ENCODE assay signal across 8 mouse cellular contexts in genomic region chr7:30728739-30729395, GRCm38 (mm10). TPM values are rescaled to one million over a fixed set of nuclear protein-coding genes. Genes with fewer than 3 reads are reported as not detected.
DNase-seq lines count a peak whose midpoint lies in the region; ATAC-seq and TF ChIP-seq lines count a peak whose summit lies in the region.
"Had no signal": no experiment of that assay in that cellular context is flagged by ENCODE, and none has a peak within 500 bp of the region (broad histone marks: within the 10 kb centered on the region; RNA-seq: fewer than 3 reads in every experiment).

No protein-coding gene starts in this region.

- H3K9me3 ChIP-seq in megakaryocyte, embryonic 14.5 days, result no peaks in the 10 kb centered on the region
- H3K9me3 ChIP-seq in embryonic facial prominence, embryonic 10.5 days, result no peaks in the 10 kb centered on the region

- no peaks in the 10 kb centered on the region for H3K27me3 ChIP-seq in megakaryocyte, embryonic 14.5 days (replicated peaks)
- no peaks in the 10 kb centered on the region for H3K27me3 ChIP-seq in embryonic facial prominence, embryonic 10.5 days (replicated peaks; ENCODE audit: low read depth, poor library complexity, severe bottlenecking)
- H3K27me3 ChIP-seq in myocyte (ENCODE audit: control insufficient read depth, insufficient read depth, insufficient read length), result no peaks in the 10 kb centered on the region

- peaks cover 11% of the 10 kb centered on the region for H3K79me2 ChIP-seq in myocyte (ENCODE audit: control insufficient read depth, insufficient read depth)

- H3K36me3 ChIP-seq in megakaryocyte, embryonic 14.5 days (replicated peaks; ENCODE audit: low read length), result peaks cover 61% of the 10 kb centered on the region
- H3K36me3 ChIP-seq in embryonic facial prominence, embryonic 10.5 days (replicated peaks), result peaks cover 49% of the 10 kb centered on the region
- peaks cover 7% of the 10 kb centered on the region for H3K36me3 ChIP-seq in myocyte (ENCODE audit: control insufficient read depth, insufficient read depth)

- peak overlapping the region; percentile 90 for H3K4me2 ChIP-seq in myocyte (ENCODE audit: low read depth)

- H3K27ac ChIP-seq in embryonic facial prominence, embryonic 10.5 days (replicated peaks), result peak overlapping the region; percentile 91

- peak overlapping the region; percentile 68 for H3ac ChIP-seq in myocyte (ENCODE audit: control insufficient read depth, insufficient read length)

- H3K4me1 ChIP-seq in megakaryocyte, embryonic 14.5 days, result peaks cover 42% of the 10 kb centered on the region
- H3K4me1 ChIP-seq in embryonic facial prominence, embryonic 10.5 days, result peaks cover 43% of the 10 kb centered on the region

- DNase-seq in embryonic facial prominence, embryonic 10.5 days (ENCODE audit: low spot score), result no peak
- peak; percentile 59 for DNase-seq in induced T-regulatory cell, adult 2 months (ENCODE audit: low read depth)
- no peak for DNase-seq in adrenal gland, postnatal 25 days
- no peak for DNase-seq in left cerebral cortex, adult 9 months (ENCODE audit: low spot score in 2 of 2)

- H3K4me3 ChIP-seq in megakaryocyte, embryonic 14.5 days (replicated peaks), result peak overlapping the region; percentile 97
- H3K4me3 ChIP-seq in embryonic facial prominence, embryonic 10.5 days, result peak overlapping the region; percentile 84
- peak overlapping the region; percentile 89 for H3K4me3 ChIP-seq in myocyte

- TF ChIP-seq POLR2A in myocyte (IDR thresholded peaks at IDR 0.05; ENCODE audit: insufficient read length, low read depth), result no peak

- ATAC-seq in megakaryocyte, adult 5-6 weeks (ENCODE audit: poor library complexity, severe bottlenecking), result no peak

- 9% methylated on average over 26 of the region's 26 CpGs for WGBS in embryonic facial prominence, embryonic 10.5 days

TF ChIP-seq in myocyte, 11 proteins besides CTCF, POLR2A, EP300 and RAD21:
- TF ChIP-seq MYOD1 (IDR thresholded peaks at IDR 0.05; ENCODE audit: control insufficient read depth in 1 of 3, insufficient read length in 2 of 3, low read depth in 2 of 3), result peak in 1 of 3 experiments; percentile 12
- peak in 1 of 3 experiments; percentile 21 for TF ChIP-seq MYOG (IDR thresholded peaks at IDR 0.05; ENCODE audit: control insufficient read depth in 1 of 3, insufficient read depth in 1 of 3, insufficient read length in 2 of 3, low read depth in 2 of 3)
- no peak for TF ChIP-seq CEBPB (IDR thresholded peaks at IDR 0.05; ENCODE audit: insufficient read depth, poor library complexity, severe bottlenecking)
- TF ChIP-seq USF1 (IDR thresholded peaks at IDR 0.05; ENCODE audit: low read depth), result peak; percentile 68
- TF ChIP-seq SRF (IDR thresholded peaks at IDR 0.05; ENCODE audit: control insufficient read depth, insufficient read length, low read depth), result no peak

RNA-seq across cellular contexts. Expression of gene Tmem147, which starts 0.5 kb away (rescaled TPM):
- polyA plus RNA-seq in megakaryocyte, embryonic 14.5 days (2012; ENCODE audit: insufficient read depth, low replicate concordance), result 25.4 and 46.3 TPM in 2 replicates
- total RNA-seq in megakaryocyte, adult 5-6 weeks (2015), result 86.7 and 96.5 TPM in 2 replicates
- total RNA-seq in megakaryocyte, adult 5-6 weeks (2017), result 27.8 and 31.4 TPM in 2 replicates
- polyA plus RNA-seq in embryonic facial prominence, embryonic 10.5 days (2016; fragmentation: Nextera tagmentation; extraction: Ambion mirVana), result 147 and 151 TPM in 2 replicates
- polyA plus RNA-seq in myocyte (2012; fragmentation: generic; extraction: Trizol), result 241 TPM
- total RNA-seq in adrenal gland, postnatal 25 days (2021), result 209 TPM in 2 replicates

RNA-seq across cellular contexts. Expression of gene Gapdhs, which starts 14.6 kb away (rescaled TPM):
- polyA plus RNA-seq in megakaryocyte, embryonic 14.5 days (2012; ENCODE audit: insufficient read depth, low replicate concordance), result not detected in 2 replicates
- total RNA-seq in megakaryocyte, adult 5-6 weeks (2015), result not detected in 2 replicates
- total RNA-seq in megakaryocyte, adult 5-6 weeks (2017), result not detected in 2 replicates
- polyA plus RNA-seq in embryonic facial prominence, embryonic 10.5 days (2016; fragmentation: Nextera tagmentation; extraction: Ambion mirVana), result 0.36 and 0.59 TPM in 2 replicates
- 0.05 TPM for polyA plus RNA-seq in myocyte (2012; fragmentation: generic; extraction: Trizol)
- not detected in 2 replicates for total RNA-seq in adrenal gland, postnatal 25 days (2021)
- total RNA-seq: layer of hippocampus, postnatal 25 days had no signal

RNA-seq across cellular contexts. Expression of gene Atp4a, which starts 16.9 kb away (rescaled TPM):
- polyA plus RNA-seq in megakaryocyte, embryonic 14.5 days (2012; ENCODE audit: insufficient read depth, low replicate concordance), result 0.10 TPM in 1 of 2 replicates, not detected in the other
- 0.71 and 1.3 TPM in 2 replicates for total RNA-seq in megakaryocyte, adult 5-6 weeks (2015)
- total RNA-seq in megakaryocyte, adult 5-6 weeks (2017), result 0.04 TPM in 1 of 2 replicates, not detected in the other
- polyA plus RNA-seq in embryonic facial prominence, embryonic 10.5 days (2016; fragmentation: Nextera tagmentation; extraction: Ambion mirVana), result 0.53 and 0.77 TPM in 2 replicates
- polyA plus RNA-seq in myocyte (2012; fragmentation: generic; extraction: Trizol), result not detected
- 3.6 and 3.8 TPM in 2 replicates for total RNA-seq in adrenal gland, postnatal 25 days (2021)

RNA-seq across cellular contexts. Expression of gene Sbsn, which starts 22.4 kb away (rescaled TPM):
- 0.21 TPM in 1 of 2 replicates, not detected in the other for polyA plus RNA-seq in megakaryocyte, embryonic 14.5 days (2012; ENCODE audit: insufficient read depth, low replicate concordance)
- 0.22 and 3.2 TPM in 2 replicates for total RNA-seq in megakaryocyte, adult 5-6 weeks (2015)
- 0.49 and 0.88 TPM in 2 replicates for total RNA-seq in megakaryocyte, adult 5-6 weeks (2017)
- polyA plus RNA-seq in embryonic facial prominence, embryonic 10.5 days (2016; fragmentation: Nextera tagmentation; extraction: Ambion mirVana), result 0.68 and 1.0 TPM in 2 replicates
- 0.79 TPM for polyA plus RNA-seq in myocyte (2012; fragmentation: generic; extraction: Trizol)
- total RNA-seq in adrenal gland, postnatal 25 days (2021), result 310 and 338 TPM in 2 replicates

RNA-seq across cellular contexts. Expression of gene 2200002J24Rik, which starts 30.1 kb away (rescaled TPM):
- not detected in 2 replicates for polyA plus RNA-seq in megakaryocyte, embryonic 14.5 days (2012; ENCODE audit: insufficient read depth, low replicate concordance)
- total RNA-seq in megakaryocyte, adult 5-6 weeks (2015), result not detected in 2 replicates
- not detected in 2 replicates for total RNA-seq in megakaryocyte, adult 5-6 weeks (2017)
- not detected in 2 replicates for polyA plus RNA-seq in embryonic facial prominence, embryonic 10.5 days (2016; fragmentation: Nextera tagmentation; extraction: Ambion mirVana)
- polyA plus RNA-seq in myocyte (2012; fragmentation: generic; extraction: Trizol), result not detected
- 5.5 and 11.1 TPM in 2 replicates for total RNA-seq in adrenal gland, postnatal 25 days (2021)
- total RNA-seq: layer of hippocampus, postnatal 25 days had no signal
